ENCODE assay signal across 25 mouse cellular contexts in the genomic region with DNA sequence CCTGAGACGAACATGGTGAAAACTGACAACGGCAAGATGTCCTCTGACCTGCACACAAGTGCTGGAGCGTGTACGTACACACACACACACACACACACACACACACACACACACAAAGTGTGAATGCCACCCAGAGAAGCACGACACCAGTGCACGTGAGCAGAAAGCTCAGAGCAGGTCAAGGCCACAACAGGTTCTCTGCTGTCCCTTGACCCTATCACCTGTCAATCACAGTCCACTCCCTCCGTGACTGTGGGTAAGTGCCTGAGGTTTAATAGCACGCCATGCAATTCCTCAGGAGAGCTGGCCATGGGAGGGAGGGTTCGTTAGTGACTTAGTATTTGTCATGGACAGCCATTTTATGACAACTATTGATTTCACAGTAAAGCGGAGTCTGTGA.
DNase-seq lines count a peak whose midpoint lies in the region; ATAC-seq and TF ChIP-seq lines count a peak whose summit lies in the region.
"Had no signal": no experiment of that assay in that cellular context is flagged by ENCODE, and none has a peak within 500 bp of the region (broad histone marks: within the 10 kb centered on the region; RNA-seq: fewer than 3 reads in every experiment).

No protein-coding gene starts in this region.

- no peak for DNase-seq in cerebellum, adult 2 months
- no peak for DNase-seq in cerebellum, postnatal 14 days
- peak; percentile 74 for DNase-seq in liver, adult 2 months (ENCODE audit: extremely low read depth, low read depth, low spot score)
- DNase-seq in liver = no peak
- DNase-seq in neural tube, embryonic 10.5 days (ENCODE audit: extremely low spot score, low spot score) = no peak
- no peak for DNase-seq in heart, postnatal 25 days (ENCODE audit: low spot score)
- DNase-seq: adrenal gland, postnatal 36 days; cerebellum, adult 9-11 months; gastrocnemius, postnatal 25 days; heart, adult 18-20 months; heart, postnatal 14 days; kidney, postnatal 4 days; layer of hippocampus, adult 9-11 months; right cerebral cortex, adult 18-20 months; right cerebral cortex, postnatal 4 days; thymus, adult 18-20 months; thymus, postnatal 36 days had no signal

- H3K9me3 ChIP-seq in neural tube, embryonic 13.5 days = no peaks in the 10 kb centered on the region
- H3K9me3 ChIP-seq: forebrain, embryonic 10.5 days; heart, embryonic 13.5 days; stomach, embryonic 15.5 days had no signal

- TF ChIP-seq CTCF in cerebellum, adult 2 months (IDR thresholded peaks at IDR 0.05; ENCODE audit: borderline replicate concordance, insufficient read depth, low read depth, low read length) = no peak
- no peak for TF ChIP-seq CTCF in liver, adult 2 months (IDR thresholded peaks at IDR 0.05; ENCODE audit: low read depth, low read length)

- H3K4me1 ChIP-seq in cerebellum, adult 2 months (ENCODE audit: control insufficient read depth, insufficient read depth, low read length) = peaks cover 49% of the 10 kb centered on the region
- H3K4me1 ChIP-seq in liver, adult 2 months (ENCODE audit: control insufficient read depth, insufficient read depth, low read length) = peaks cover 6% of the 10 kb centered on the region
- H3K4me1 ChIP-seq in neural tube, embryonic 13.5 days (replicated peaks) = peaks cover 31% of the 10 kb centered on the region
- H3K4me1 ChIP-seq: stomach, embryonic 15.5 days had no signal

- no peak overlapping the region for H3K9ac ChIP-seq in liver, adult 2 months (ENCODE audit: low read depth, low read length)
- H3K9ac ChIP-seq in neural tube, embryonic 13.5 days = no peak overlapping the region
- H3K9ac ChIP-seq: heart, embryonic 13.5 days; stomach, embryonic 15.5 days had no signal

- H3K36me3 ChIP-seq in liver, adult 2 months (ENCODE audit: control insufficient read depth, insufficient read depth, low read length) = peaks cover 11% of the 10 kb centered on the region; the same call in 1 of the 2 replicates
- peaks cover 85% of the 10 kb centered on the region for H3K36me3 ChIP-seq in neural tube, embryonic 13.5 days

- no peak for ATAC-seq in neural tube, embryonic 13.5 days (ENCODE audit: low read depth)
- ATAC-seq: intestine, postnatal 0 days; lung, postnatal 0 days had no signal

- H3K4me3 ChIP-seq in cerebellum, adult 2 months (replicated peaks; ENCODE audit: insufficient read depth, low read depth, low read length) = no peak overlapping the region
- H3K4me3 ChIP-seq in liver, adult 2 months (ENCODE audit: insufficient read depth, low read depth, low read length) = no peak overlapping the region
- H3K4me3 ChIP-seq in neural tube, embryonic 13.5 days = no peak overlapping the region
- H3K4me3 ChIP-seq: forebrain, embryonic 10.5 days; heart, embryonic 13.5 days; left cerebral cortex, adult 2 months; stomach, embryonic 15.5 days had no signal

- H3K27ac ChIP-seq in cerebellum, adult 2 months (ENCODE audit: insufficient read depth, low read length) = peak overlapping the region; percentile 97
- no peak overlapping the region for H3K27ac ChIP-seq in liver, adult 2 months (replicated peaks; ENCODE audit: insufficient read depth, low read depth, low read length)
- H3K27ac ChIP-seq in neural tube, embryonic 13.5 days (replicated peaks) = peak overlapping the region; percentile 54; the same call in 1 of the 2 replicates
- H3K27ac ChIP-seq: heart, embryonic 13.5 days; macrophage; stomach, embryonic 15.5 days had no signal

- no peaks in the 10 kb centered on the region for H3K79me2 ChIP-seq in liver, adult 2 months (ENCODE audit: control insufficient read depth, insufficient read depth, low read length)

- no peak for TF ChIP-seq POLR2A in cerebellum, adult 2 months (IDR thresholded peaks at IDR 0.05; ENCODE audit: borderline replicate concordance, insufficient read depth, low read length)
- no peak for TF ChIP-seq POLR2A in liver, adult 2 months (IDR thresholded peaks at IDR 0.05; ENCODE audit: extremely low read depth, insufficient read depth, low read length)

- no peak overlapping the region for H3K4me2 ChIP-seq in neural tube, embryonic 13.5 days
- H3K4me2 ChIP-seq: heart, embryonic 13.5 days; stomach, embryonic 15.5 days had no signal

- 64% methylated on average over 10 of the region's 10 CpGs for WGBS in cerebellum, adult 2 months
- 43% methylated on average over 10 of the region's 10 CpGs for WGBS in liver, adult 2 months
- WGBS in neural tube, embryonic 13.5 days = 81% methylated on average over 10 of the region's 10 CpGs

- intact Hi-C loops in heart, postnatal 25 days (cut with DNase I) = no loop called here

- H3K27me3 ChIP-seq in cerebellum, adult 2 months (ENCODE audit: control insufficient read depth, insufficient read depth, low read length) = no peaks in the 10 kb centered on the region
- H3K27me3 ChIP-seq in liver, adult 2 months (ENCODE audit: control insufficient read depth, insufficient read depth, low read length) = no peaks in the 10 kb centered on the region
- no peaks in the 10 kb centered on the region for H3K27me3 ChIP-seq in neural tube, embryonic 13.5 days
- H3K27me3 ChIP-seq: heart, embryonic 13.5 days; stomach, embryonic 15.5 days had no signal
